Mouse (Mus musculus) brain, adult 10 weeks (tissue): ENCODE measurements around the gene Gm867. TPM values are rescaled to one million over a fixed set of nuclear protein-coding genes. Genes with fewer than 3 reads are reported as not detected.

Source experiments
- polyA plus RNA-seq: library from polyadenylated mRNA; stranded (reverse); fragments of 350-450 nt; fragmentation: Illumina TruSeq; extraction: RNeasy Lipid Tissue Mini Kit (QIAGEN cat#74804); gene quantifications from one replicate; pipeline ENCODE4 v1.2.3, GENCODE M21; 2015; ENCODE audit warnings: low read depth, low replicate concordance

The Gm867 gene
- polyA plus RNA-seq = 1.7 TPM

GRCm38 (mm10) chr10:75940520-75940919, at the start of gene Gm867:
Gm867 (minus strand) TSS chr10:75940672.

GRCm38 (mm10) chr10:75954381-75954811, 13.9 kb upstream of the Gm867 start, which contains the start of gene Gm5134:
Gm5134 (plus strand) TSS chr10:75954514.

DNA sequence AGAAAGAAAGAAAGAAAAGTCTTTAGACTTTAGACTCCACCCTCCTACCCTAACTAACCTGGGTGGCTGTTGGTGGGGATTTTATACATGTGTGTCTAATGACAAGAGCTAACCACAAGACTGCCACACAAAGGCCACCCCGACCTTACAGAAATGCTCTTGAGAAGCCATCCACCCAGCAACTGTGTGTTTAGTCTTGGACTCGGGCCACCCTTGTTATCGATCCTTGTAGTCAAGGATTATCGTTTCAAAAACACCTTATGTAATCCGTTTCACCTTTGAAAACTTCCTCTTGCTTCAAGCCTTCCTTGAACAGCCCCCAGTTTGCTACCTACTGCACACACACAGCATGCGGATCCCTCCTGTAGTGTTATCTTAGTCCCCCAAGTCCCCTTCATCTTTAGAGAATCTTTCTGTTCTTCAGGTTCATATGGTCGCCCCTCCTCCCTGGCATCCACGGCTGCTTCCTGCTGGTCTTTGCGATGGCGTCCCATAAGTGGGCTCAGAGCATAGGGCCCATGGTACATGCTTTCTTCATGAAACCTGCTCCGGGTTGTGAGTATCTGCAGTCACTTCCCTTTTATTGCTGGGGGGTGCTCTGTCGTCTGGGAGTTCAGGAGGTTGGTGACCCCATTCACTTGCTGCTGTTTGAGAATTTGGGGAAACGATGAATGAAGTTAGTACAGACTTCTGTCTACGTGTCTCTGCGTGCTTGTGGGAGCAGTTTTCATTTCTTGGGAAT, 2.4 kb upstream of the Gm867 start, which contains the start of gene Vpreb3:
Vpreb3 (plus strand) TSS at position 322 of the 742 bp plus-strand sequence.

GRCm38 (mm10) chr10:75935680-75936541, 4.6 kb downstream of the Gm867 start, which contains the start of gene Mmp11:
Mmp11 (minus strand) TSS chr10:75936496.

DNA sequence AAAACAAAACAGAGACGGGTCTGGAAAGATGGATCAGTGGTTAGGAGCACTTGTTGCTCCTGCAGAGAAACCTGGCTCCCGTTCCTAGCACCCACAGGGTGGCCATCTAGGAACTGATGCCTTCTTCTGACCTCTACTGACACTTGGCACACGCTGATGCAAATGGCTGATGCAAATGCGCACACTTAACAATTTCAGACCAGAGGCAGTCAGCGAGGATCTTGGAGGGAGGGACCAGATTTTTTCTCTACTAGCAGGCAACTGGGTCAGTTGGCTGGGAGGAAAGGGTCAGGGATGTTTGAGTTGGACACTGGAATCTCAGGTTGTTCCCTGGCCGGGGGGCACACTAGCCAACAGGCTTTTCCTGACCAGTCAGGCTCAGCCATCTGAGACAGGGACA, 7.6 kb downstream of the Gm867 start, which contains the start of gene Chchd10:
Chchd10 (plus strand) TSS at position 240 of the 400 bp plus-strand sequence.

GRCm38 (mm10) chr10:75921026-75921725, 19.3 kb downstream of the Gm867 start, which contains the start of gene Smarcb1:
Smarcb1 (minus strand) TSS chr10:75921617.

GRCm38 (mm10) chr10:75893089-75893750, 47.3 kb downstream of the Gm867 start, which contains the start of gene Derl3:
Derl3 (plus strand) TSS chr10:75893413.

Other genes with a start within 250 kb of the Gm867 start
- gene Cabin1, start 176.3 kb downstream of the Gm867 start, polyA plus RNA-seq = 29.4 TPM
- gene Ddt, start 167.3 kb downstream of the Gm867 start, polyA plus RNA-seq = 156 TPM
- not detected for gene Gm20441, start 159.7 kb downstream of the Gm867 start, polyA plus RNA-seq
- 5.8 TPM for gene Gstt3, start 159.3 kb downstream of the Gm867 start, polyA plus RNA-seq
- 28.5 TPM for gene Gstt1, start 142.1 kb downstream of the Gm867 start, polyA plus RNA-seq
- not detected for gene Gstt4, start 118.1 kb downstream of the Gm867 start, polyA plus RNA-seq
- gene Gstt2, start 103.2 kb downstream of the Gm867 start, polyA plus RNA-seq = 4.0 TPM
- 528 TPM for gene Mif, start 80.4 kb downstream of the Gm867 start, polyA plus RNA-seq
- gene Derl3, start 47.3 kb downstream of the Gm867 start, polyA plus RNA-seq = 2.9 TPM
- 82.4 TPM for gene Smarcb1, start 19.1 kb downstream of the Gm867 start, polyA plus RNA-seq
- gene Chchd10, start 7.5 kb downstream of the Gm867 start, polyA plus RNA-seq = 417 TPM
- 2.2 TPM for gene Mmp11, start 4.2 kb downstream of the Gm867 start, polyA plus RNA-seq
- not detected for gene Vpreb3, start 2.4 kb upstream of the Gm867 start, polyA plus RNA-seq
- not detected for gene Gm5134, start 13.8 kb upstream of the Gm867 start, polyA plus RNA-seq
- gene Zfp280b, start 92.0 kb upstream of the Gm867 start, polyA plus RNA-seq = 10.4 TPM
- gene Slc5a4b, start 170.3 kb upstream of the Gm867 start, polyA plus RNA-seq = not detected
- not detected for gene Slc5a4a, start 206.8 kb upstream of the Gm867 start, polyA plus RNA-seq